Mouse (Mus musculus): ENCODE results near the gene Olfr1354. TPM values are rescaled to one million over a fixed set of nuclear protein-coding genes. Genes with fewer than 3 reads are reported as not detected.
"Not testable (repeated sequence)": the region's sequence is repeated elsewhere in the genome, so short reads cannot be mapped to it uniquely, and the experiment has no call there.

The Olfr1354 gene
- not detected in 2 replicates for total RNA-seq (2014; rRNA removed)
- not detected in 2 replicates for polyA plus RNA-seq (2012; rRNA removed)

DNA sequence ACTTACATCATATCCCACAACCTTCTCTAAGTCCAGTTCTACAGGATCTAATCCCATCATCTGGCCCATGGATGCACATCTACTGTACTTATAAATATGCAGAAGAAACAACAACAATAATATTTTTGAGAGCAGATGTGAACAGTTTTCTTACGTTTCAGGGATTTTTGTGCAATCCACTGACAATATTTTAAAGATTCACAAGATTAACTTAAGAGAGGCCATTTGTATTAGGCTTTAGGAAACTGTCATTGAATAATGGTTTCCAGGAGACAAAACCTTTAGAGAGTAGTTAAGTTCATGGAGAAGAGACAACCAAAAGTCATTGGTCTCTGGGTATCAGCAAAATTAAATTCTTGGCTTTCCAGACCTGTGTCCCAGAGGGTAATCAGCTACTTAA, at the start of gene Olfr1354:
TSS of gene Olfr1354 (plus strand) at position 301 of the 400 bp plus-strand sequence.
- H3K9ac ChIP-seq (ENCODE audit: low read depth, low read length); H3K79me2 ChIP-seq (ENCODE audit: control insufficient read depth, insufficient read depth, low read length); H3K36me3 ChIP-seq (ENCODE audit: control insufficient read depth, insufficient read depth, low read length); H3K4me3 ChIP-seq (ENCODE audit: insufficient read depth, low read depth, low read length); H3K27ac ChIP-seq (replicated peaks; ENCODE audit: insufficient read depth, low read depth, low read length); H3K27me3 ChIP-seq (ENCODE audit: control insufficient read depth, insufficient read depth, low read length); H3K4me1 ChIP-seq (ENCODE audit: control insufficient read depth, insufficient read depth, low read length); DNase-seq (ENCODE audit: extremely low read depth, low read depth, low spot score): not testable (repeated sequence)
- WGBS: 73% methylated on average over 1 of the region's 1 CpGs

DNA sequence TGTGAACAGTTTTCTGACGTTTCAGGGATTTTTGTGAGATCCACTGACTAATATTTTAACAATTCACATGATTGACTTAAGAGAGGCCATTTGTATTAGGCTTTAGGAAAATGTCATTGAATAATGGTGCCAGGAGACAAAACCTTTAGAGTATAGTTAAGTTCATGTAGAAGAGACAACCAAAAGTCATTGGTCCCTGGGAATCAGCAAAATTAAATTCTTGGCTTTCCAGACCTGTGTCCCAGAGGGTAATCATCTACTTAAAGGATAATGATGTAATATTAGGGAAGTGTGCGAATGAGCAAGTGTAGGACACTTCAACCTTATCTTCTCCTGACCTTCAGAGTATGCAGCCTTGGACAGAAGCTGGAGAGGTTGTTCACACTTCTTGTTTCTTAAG, 37.7 kb upstream of the Olfr1354 start, which contains the start of gene Olfr1355:
TSS of gene Olfr1355 (plus strand) at position 301 of the 400 bp plus-strand sequence.
- TF ChIP-seq CTCF (IDR thresholded peaks at IDR 0.05; ENCODE audit: low read depth, low read length) (no peak), POLR2A (IDR thresholded peaks at IDR 0.05; ENCODE audit: extremely low read depth, insufficient read depth, low read length) (no peak)
- no peaks in the 10 kb centered on the region for H3K27me3 ChIP-seq (ENCODE audit: control insufficient read depth, insufficient read depth, low read length)

DNA sequence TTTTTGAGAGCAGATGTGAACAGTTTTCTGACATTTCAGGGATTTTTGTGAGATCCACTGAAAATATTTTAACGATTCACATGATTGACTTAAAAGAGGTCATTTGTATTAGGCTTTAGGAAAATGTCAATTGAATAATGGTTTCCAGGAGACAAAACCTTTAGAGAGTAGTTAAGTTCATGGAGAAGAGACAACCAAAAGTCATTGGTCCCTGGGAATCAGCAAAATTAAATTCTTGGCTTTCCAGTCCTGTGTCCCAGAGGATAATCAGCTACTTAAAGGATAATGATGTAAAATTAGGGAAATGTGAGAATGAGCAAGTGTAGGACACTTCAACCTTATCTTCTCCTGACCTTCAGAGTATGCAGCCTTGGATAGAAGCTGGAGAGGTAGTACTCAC, 37.4 kb downstream of the Olfr1354 start, which contains the start of gene Olfr8:
TSS of gene Olfr8 (plus strand) at position 301 of the 400 bp plus-strand sequence.
- not testable (repeated sequence) for H3K4me3 ChIP-seq (ENCODE audit: insufficient read depth, low read depth, low read length); H3K79me2 ChIP-seq (ENCODE audit: control insufficient read depth, insufficient read depth, low read length); H3K27ac ChIP-seq (replicated peaks; ENCODE audit: insufficient read depth, low read depth, low read length); H3K4me1 ChIP-seq (ENCODE audit: control insufficient read depth, insufficient read depth, low read length); H3K27me3 ChIP-seq (ENCODE audit: control insufficient read depth, insufficient read depth, low read length); DNase-seq (ENCODE audit: extremely low read depth, low read depth, low spot score); H3K36me3 ChIP-seq (ENCODE audit: control insufficient read depth, insufficient read depth, low read length); H3K9ac ChIP-seq (ENCODE audit: low read depth, low read length)
- WGBS: 82% methylated on average over 1 of the region's 1 CpGs

More for the DNA sequence above, 37.7 kb upstream of the Olfr1354 start, which contains the start of gene Olfr1355:
- Histone ChIP-seq H3K36me3 (ENCODE audit: control insufficient read depth, insufficient read depth, low read length) (no peaks in the 10 kb centered on the region), H3K27ac (replicated peaks; ENCODE audit: insufficient read depth, low read depth, low read length) (no peak within 1 kb of the TSS), H3K4me3 (ENCODE audit: insufficient read depth, low read depth, low read length) (no peak within 1 kb of the TSS), H3K79me2 (ENCODE audit: control insufficient read depth, insufficient read depth, low read length) (no peaks in the 10 kb centered on the region), H3K9ac (ENCODE audit: low read depth, low read length) (no peak within 1 kb of the TSS), H3K4me1 (ENCODE audit: control insufficient read depth, insufficient read depth, low read length) (no peaks in the 10 kb centered on the region)
- DNase-seq (ENCODE audit: extremely low read depth, low read depth, low spot score): no peak
- WGBS: 60% methylated on average over 2 of the region's 2 CpGs

DNA sequence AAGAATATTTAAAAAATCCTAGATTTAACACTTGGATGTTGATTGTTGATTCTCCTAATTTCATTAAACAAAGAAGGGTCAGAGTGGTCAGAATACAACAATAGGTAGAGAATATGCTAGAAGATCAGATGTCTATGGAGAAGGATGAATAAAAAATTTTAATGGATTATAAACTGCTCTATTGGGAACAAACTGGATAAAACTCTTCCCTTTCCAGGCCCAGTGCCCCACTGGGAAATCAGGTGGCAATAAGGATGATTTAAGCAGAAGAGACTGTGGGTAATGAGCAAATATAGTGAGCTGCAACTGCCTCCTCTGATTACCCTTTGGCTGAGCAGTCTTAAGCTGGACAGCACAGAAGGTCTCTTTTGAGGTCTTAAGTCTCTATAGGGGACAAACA, 50.0 kb downstream of the Olfr1354 start, which contains the start of gene Olfr1353:
TSS of gene Olfr1353 (plus strand) at position 301 of the 400 bp plus-strand sequence.
- not testable (repeated sequence) for H3K4me3 ChIP-seq (ENCODE audit: insufficient read depth, low read depth, low read length); H3K4me1 ChIP-seq (ENCODE audit: control insufficient read depth, insufficient read depth, low read length); DNase-seq (ENCODE audit: extremely low read depth, low read depth, low spot score); H3K27ac ChIP-seq (replicated peaks; ENCODE audit: insufficient read depth, low read depth, low read length); H3K36me3 ChIP-seq (ENCODE audit: control insufficient read depth, insufficient read depth, low read length); H3K79me2 ChIP-seq (ENCODE audit: control insufficient read depth, insufficient read depth, low read length); H3K9ac ChIP-seq (ENCODE audit: low read depth, low read length); H3K27me3 ChIP-seq (ENCODE audit: control insufficient read depth, insufficient read depth, low read length)

Other genes starting within 250 kb of the Olfr1354 start
- not detected in 2 replicates for gene Casp14, start 194.9 kb upstream of the Olfr1354 start, total RNA-seq (2014; rRNA removed)
- gene Casp14, start 194.9 kb upstream of the Olfr1354 start, polyA plus RNA-seq (2012; rRNA removed): not detected in 2 replicates
- not detected in 2 replicates for gene Ccdc105, start 160.1 kb upstream of the Olfr1354 start, total RNA-seq (2014; rRNA removed)
- not detected in 2 replicates for gene Ccdc105, start 160.1 kb upstream of the Olfr1354 start, polyA plus RNA-seq (2012; rRNA removed)
- gene Slc1a6, start 132.7 kb upstream of the Olfr1354 start, total RNA-seq (2014; rRNA removed): 0.18 TPM in 1 of 2 replicates, not detected in the other
- gene Slc1a6, start 132.7 kb upstream of the Olfr1354 start, polyA plus RNA-seq (2012; rRNA removed): 0.07 and 0.10 TPM in 2 replicates
- gene Olfr1356, start 61.0 kb upstream of the Olfr1354 start, total RNA-seq (2014; rRNA removed): not detected in 2 replicates
- not detected in 2 replicates for gene Olfr1356, start 61.0 kb upstream of the Olfr1354 start, polyA plus RNA-seq (2012; rRNA removed)
- gene Olfr1355, start 37.6 kb upstream of the Olfr1354 start, total RNA-seq (2014; rRNA removed): not detected in 2 replicates
- gene Olfr1355, start 37.6 kb upstream of the Olfr1354 start, polyA plus RNA-seq (2012; rRNA removed): not detected in 2 replicates
- gene Olfr8, start 37.5 kb downstream of the Olfr1354 start, total RNA-seq (2014; rRNA removed): not detected in 2 replicates
- gene Olfr8, start 37.5 kb downstream of the Olfr1354 start, polyA plus RNA-seq (2012; rRNA removed): not detected in 2 replicates
- not detected in 2 replicates for gene Olfr1353, start 50.1 kb downstream of the Olfr1354 start, total RNA-seq (2014; rRNA removed)
- gene Olfr1353, start 50.1 kb downstream of the Olfr1354 start, polyA plus RNA-seq (2012; rRNA removed): not detected in 2 replicates
- gene Olfr1352, start 67.9 kb downstream of the Olfr1354 start, total RNA-seq (2014; rRNA removed): not detected in 2 replicates
- not detected in 2 replicates for gene Olfr1352, start 67.9 kb downstream of the Olfr1354 start, polyA plus RNA-seq (2012; rRNA removed)
- gene Olfr1351, start 99.3 kb downstream of the Olfr1354 start, total RNA-seq (2014; rRNA removed): not detected in 2 replicates
- gene Olfr1351, start 99.3 kb downstream of the Olfr1354 start, polyA plus RNA-seq (2012; rRNA removed): not detected in 2 replicates
- gene Olfr57, start 115.6 kb downstream of the Olfr1354 start, total RNA-seq (2014; rRNA removed): not detected in 2 replicates
- not detected in 2 replicates for gene Olfr57, start 115.6 kb downstream of the Olfr1354 start, polyA plus RNA-seq (2012; rRNA removed)
- 12.1 and 13.8 TPM in 2 replicates for gene 2610008E11Rik, start 184.4 kb downstream of the Olfr1354 start, total RNA-seq (2014; rRNA removed)
- 0.67 and 0.75 TPM in 2 replicates for gene 2610008E11Rik, start 184.4 kb downstream of the Olfr1354 start, polyA plus RNA-seq (2012; rRNA removed)
- not detected in 2 replicates for gene Vmn2r80, start 235.6 kb downstream of the Olfr1354 start, total RNA-seq (2014; rRNA removed)
- gene Vmn2r80, start 235.6 kb downstream of the Olfr1354 start, polyA plus RNA-seq (2012; rRNA removed): not detected in 2 replicates